Mouse (Mus musculus) ovary, postnatal 36 days (tissue): ENCODE measurements around the gene Ralgapa2.

Source experiments
- DNase-seq: peaks from one replicate; pipeline ENCODE4 v3.0.0; 2022; ENCODE audit warnings: low spot score, mixed read lengths

The Ralgapa2 gene

DNA sequence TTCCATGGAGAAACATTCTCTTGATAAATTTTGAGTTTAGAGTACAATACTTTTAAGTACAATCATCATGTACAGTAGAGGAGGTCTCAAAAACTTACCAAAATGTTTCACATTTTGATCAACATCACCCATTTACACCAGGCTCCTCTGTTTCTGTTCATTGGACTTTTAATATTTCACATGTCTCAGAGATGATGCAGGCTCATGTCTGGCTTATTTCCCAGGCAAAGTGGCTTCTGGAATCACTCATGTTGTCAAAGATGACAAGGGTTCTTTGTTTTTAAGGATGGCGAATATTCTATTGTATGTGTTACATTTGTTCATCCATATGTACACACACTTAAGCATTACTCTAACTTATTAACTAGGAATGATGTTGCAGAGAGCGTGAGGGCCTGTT, 152.5 kb downstream of the Ralgapa2 start:
- no peak for DNase-seq

DNA sequence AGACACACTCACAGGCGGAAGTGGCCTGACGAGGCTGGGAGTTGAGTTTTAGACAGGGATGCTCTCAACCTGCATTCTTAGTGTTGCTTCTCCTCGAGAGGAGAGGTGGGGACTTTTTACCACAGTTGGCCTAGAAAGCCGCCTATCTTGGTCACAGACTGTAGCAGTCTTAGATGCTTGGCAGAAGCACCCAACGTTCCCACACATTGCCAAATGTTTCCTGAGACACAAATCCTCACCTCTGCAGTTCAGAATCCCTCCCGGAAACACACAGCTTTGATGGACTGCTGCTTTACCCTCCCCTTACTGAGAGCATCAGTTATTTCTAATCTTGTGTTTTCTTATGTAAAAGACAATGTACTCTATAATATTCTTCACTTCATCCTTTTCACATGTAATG, 155.6 kb downstream of the Ralgapa2 start:
- DNase-seq, result no peak

GRCm38 (mm10) chr2:146350230-146350629, 161.9 kb downstream of the Ralgapa2 start:
- DNase-seq, result no peak

DNA sequence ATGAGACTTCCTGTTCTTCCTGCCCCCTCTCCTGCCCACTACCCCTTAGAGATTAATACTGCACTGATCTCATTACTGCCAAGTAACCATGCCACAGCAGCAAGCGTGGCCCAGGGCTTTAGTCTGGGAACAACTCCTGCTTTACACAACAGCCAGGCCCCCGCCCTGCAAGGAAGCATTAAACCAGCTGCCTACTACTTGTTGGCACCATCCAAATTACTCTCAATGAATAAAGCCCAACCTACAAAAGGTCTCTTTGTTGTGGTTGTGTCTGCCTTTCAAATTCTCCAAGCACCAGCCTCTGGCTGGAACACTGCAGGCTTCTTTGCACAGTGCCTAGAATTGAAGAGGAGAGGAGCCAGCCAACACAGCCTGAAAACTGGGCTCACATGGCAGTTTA, 164.2 kb downstream of the Ralgapa2 start:
- DNase-seq, result no peak

DNA sequence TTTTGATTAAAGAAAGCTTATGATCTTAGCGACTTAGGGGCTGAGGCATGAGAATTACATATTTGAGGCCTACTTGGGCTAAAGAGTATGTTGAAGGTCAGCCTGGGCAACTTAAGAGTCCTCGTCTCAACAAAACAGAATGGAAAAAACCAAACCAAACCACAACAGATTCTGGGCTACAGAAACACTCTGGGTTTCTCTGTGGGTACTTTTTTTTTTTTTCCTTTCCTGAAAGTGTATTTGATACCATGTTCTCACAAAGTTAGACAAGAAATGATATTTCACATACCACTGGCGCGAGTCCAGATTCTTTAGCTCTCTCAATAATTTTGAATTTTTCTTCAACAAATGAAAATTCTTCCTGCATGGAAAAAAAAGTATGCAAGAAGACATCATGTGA, 172.1 kb downstream of the Ralgapa2 start:
- DNase-seq, result no peak

GRCm38 (mm10) chr2:146337540-146337939, 174.6 kb downstream of the Ralgapa2 start:
- DNase-seq, result no peak

DNA sequence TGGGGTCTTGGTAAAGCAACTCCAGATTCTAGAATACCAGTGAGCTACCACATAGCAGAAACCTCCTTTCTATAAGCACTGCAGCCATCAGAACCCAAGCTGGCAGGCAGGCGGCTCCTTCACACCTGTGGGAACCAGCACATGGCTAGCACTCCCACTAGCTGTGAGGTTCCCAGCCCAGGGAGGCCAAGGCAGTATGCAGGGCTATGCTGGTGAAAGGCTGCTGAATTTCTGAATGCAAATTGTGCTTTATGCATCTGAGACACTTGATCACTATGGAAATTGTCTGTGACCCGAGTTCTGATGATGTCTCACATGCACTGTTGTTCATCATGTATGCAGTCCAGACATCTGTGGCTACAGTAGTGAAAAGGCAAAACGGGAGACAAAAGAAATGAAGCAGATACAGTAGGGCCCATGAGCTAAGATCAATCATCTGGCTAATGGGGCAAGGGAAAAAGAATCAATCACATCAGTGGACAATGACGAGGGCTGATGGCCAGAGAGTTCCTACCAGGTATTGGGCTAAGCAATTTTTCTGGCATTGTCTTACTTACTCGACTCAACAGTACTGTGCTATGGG, 180.2 kb downstream of the Ralgapa2 start:
- DNase-seq, result no peak

GRCm38 (mm10) chr2:146330772-146331281, 181.3 kb downstream of the Ralgapa2 start:
- no peak for DNase-seq

GRCm38 (mm10) chr2:146330101-146330500, 182.0 kb downstream of the Ralgapa2 start:
- DNase-seq, result no peak

- DNase-seq, result no peak
Measured at GRCm38 (mm10) chr2:146326654-146327053, 185.5 kb downstream of the Ralgapa2 start.

- DNase-seq, result no peak
Measured at GRCm38 (mm10) chr2:146324907-146325715, 187.0 kb downstream of the Ralgapa2 start.

DNA sequence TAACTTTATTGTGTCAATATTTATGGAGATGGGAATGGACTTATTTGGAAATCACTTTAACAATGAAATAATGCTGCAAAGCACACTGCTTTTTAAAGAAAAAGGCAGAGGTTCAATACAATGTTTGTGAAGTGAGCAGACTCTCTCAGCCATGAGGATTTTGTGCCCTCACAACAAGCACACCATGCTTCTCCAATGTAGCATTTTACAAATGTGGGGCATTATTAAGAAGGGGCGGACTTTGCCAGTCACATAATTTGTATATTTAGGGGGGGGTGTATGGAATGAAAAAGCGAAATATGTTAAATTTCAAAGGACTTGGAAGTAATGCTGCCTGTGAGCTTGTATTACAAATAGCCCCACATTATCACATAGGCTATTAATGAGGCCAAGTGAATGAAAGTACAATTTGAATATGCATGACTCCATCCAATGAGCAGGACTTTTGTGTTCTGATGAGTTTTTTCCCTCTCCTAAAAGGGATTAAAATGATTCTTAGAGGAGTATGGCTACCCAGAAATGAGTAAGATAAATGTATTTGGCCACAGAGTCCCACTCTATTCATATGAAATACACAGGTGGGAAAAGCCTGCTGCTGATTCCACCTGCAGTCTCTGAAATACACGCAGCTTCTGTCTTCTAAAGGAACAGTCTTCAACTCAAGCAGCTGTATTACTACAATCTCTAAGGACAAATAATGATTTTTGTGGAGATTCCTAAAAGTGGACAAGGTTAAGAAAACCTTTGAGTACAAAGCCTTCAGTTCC, 187.8 kb downstream of the Ralgapa2 start:
- DNase-seq, result no peak

DNA sequence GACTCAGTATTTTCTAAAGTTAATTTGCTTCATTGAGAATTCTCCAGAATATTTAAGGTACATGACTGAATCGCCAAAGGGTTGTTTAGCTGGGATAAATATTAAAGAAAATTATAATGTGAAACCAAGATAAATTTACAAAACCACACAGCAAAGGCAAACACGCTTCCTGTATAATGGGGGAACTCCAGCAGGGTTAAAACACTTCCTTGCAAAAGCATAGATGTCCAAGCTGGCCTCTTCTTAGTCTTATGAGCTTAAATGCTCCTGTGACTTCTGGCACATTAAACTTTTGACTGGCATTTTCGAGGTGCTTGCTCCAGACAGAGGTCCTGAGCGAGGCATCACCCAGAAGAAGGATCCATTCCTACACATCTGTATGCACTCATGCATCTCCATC, 188.6 kb downstream of the Ralgapa2 start:
- DNase-seq, result no peak

DNA sequence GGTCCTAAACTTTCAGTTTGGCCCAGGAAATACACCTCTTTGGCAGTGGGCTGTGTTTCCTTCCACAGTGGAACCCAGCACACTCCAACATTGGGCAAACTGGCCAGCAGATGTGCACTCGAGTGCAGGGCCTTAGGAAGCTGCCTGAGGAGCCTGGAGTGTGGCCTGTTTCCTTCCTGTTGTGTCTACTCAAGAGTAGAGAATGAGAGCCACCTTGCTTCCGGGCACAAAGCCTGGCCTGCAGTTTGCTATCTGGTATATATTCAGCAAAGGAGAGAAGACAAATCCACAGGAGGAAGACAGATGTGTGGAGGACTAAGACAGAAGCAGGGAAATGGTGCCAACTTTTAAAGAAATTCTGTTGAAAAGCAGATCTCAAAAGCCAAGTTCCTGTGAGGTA, 189.4 kb downstream of the Ralgapa2 start:
- DNase-seq, result no peak

DNA sequence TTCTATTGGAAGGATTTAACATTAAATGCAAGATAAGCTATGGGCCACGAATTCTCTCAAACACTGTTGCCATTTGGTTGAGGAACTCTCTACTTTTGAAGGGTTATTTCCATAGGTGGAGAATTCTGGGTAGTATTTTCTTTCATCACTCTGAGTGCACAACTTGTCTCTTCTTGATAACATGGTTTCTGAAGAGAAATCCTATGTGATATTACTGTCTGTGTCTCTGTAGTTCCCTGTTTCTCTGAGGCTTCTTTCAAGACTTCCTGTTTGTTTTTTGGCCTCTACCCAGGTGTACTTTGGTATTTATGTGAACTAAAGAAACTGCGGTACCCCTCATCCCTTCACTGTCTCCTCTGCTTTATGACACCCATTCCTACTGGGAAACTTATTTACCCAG, 190.1 kb downstream of the Ralgapa2 start:
- no peak for DNase-seq

DNA sequence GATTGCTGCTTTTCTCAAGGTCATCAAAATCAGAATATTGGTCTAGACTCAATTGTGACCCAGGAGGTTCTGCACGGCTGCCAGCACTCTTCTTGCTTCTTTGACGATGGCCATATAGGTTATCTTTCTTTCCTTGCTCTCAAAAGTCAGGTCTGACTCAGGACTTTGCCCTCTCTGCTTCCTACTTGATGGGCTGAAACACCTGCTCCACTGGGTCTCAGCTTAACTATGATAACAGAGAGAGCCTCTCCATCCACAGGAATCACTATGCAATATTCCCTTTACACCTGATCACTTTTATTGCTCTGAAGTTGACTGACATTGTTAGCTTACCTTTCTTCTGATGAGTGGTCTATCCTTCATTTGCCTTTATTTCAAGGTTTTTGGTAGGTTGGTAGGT, 191.5 kb downstream of the Ralgapa2 start:
- DNase-seq, result no peak

GRCm38 (mm10) chr2:146314751-146315150, 197.4 kb downstream of the Ralgapa2 start:
- no peak for DNase-seq

- DNase-seq, result no peak
Measured at GRCm38 (mm10) chr2:146313811-146314210, 198.3 kb downstream of the Ralgapa2 start.

- no peak for DNase-seq
Measured at GRCm38 (mm10) chr2:146310760-146311159, 201.4 kb downstream of the Ralgapa2 start.

DNA sequence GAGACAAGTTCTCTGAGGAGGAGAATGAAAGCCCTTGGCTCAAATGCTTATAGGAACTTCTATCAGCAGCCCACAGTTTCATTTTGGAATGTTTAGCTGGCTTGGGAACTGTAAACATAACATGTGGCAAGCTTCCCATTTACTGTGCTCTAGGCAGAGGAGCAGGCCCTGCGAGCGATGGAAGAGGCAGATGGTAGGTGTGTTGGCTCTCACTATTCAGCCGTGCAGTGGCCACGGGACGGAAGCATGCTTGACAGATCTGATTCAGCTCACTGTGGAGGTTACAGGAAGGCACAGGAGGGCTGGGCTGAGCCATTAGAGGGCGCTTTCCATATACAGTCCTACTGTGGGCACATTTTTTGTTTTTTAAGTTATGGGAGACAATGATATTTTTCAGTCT, 201.9 kb downstream of the Ralgapa2 start:
- DNase-seq, result peak; percentile 8

DNA sequence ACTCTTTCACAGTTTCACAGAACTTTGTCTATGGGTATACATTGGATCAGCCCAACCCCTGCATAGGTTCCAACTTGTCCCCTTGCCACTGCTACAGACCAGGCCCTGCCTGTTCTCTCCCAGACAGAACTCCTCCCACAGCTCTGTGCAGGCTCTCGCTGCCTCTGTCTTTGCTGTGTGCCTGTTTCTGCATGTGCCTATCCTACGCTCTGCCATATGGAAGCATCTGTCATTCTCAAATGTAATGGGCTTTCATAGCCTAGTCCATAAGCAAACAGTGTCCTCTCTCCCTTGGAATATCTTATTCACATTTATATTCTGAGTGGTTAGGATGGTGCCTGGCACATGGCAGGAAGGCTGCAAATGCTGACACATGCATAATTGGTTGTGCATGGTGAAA, 202.7 kb downstream of the Ralgapa2 start:
- no peak for DNase-seq

GRCm38 (mm10) chr2:146307060-146307459, 205.1 kb downstream of the Ralgapa2 start:
- DNase-seq, result no peak
